Mouse (Mus musculus): ENCODE data around the gene Ngfr.

Ngfr gene

DNA sequence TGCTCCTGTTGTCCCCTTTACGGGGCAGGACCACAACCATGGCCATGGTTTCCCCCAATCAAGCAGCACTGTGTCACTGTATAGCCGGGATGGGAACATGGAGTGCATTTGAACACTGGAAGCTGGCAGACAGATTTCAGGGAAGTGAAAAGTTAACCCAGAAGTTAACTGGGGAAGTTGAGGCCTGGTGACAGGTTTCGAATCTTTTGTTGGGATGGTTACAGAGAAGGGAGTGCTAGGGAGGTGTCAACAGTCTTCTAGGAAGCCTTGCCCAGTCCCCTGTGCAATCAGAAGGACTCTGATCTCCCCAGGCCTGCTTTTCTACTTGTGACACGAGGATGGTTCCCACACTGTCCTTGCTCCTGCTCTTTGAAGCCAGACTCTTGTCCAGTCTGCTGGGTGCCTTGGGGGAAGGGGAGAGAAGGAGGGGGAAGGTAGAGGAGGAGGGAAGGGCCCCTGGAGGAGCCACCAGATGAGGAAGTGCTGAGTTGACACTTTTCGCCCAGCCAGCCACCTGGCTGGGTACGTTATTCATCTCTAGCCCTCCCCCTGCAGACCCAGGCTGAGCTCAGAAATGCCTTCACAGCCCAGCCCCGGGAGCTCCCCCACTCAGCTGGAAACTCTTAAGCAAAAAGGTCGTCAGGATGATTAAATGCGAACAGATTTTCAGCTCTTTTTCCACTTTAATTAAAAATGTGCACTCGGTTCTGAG lies 8.1 kb upstream of the Ngfr start:
- no peak for DNase-seq (ENCODE audit: low spot score in 2 of 2)

DNA sequence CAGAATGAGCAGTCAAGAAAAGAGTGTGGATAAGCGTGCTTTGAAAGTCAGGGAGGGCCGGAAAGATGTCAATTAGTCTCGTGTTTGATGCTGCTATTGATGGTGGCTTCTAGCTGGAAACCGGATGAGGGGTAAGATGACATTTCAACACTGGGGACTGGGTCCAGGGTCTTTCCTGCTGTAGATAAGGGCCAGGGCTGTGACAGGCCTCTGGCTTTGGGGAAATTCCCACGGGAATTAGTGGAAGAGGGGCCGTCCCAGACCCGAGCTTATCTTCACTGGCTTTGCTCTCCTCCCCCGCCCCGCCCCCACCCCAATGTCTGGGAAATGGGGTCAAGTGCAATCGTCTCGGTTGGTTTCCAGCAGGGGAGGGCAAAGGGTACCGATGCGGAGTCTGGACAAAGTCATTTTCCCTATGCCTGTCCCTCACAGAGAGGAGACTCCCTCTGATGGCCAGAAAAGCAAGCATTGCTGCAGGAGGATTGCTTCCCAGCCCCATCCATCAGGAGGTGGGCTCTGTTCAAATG lies 7.2 kb upstream of the Ngfr start:
- DNase-seq (ENCODE audit: low spot score in 2 of 2) = no peak

DNA sequence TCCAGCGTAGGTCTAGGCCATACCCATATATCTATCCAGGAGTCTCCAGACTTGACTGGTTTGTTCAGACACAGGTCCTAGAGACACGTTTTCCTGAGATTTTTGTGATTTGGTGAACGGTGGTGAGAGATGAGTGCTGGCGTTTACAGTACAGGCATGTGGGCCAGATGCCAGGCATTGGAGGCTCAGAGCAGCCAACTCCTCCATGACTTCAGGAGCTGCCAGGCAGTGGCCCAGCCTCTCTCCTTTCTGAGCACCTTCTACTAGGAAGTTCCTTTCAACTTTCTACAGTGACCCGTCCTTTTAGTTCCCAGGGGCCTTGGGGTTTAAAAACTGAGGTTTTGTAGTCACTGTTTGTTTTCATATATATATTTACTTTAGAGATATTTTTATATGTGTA lies 6.0 kb upstream of the Ngfr start:
- DNase-seq (ENCODE audit: low spot score in 2 of 2) = no peak

DNA sequence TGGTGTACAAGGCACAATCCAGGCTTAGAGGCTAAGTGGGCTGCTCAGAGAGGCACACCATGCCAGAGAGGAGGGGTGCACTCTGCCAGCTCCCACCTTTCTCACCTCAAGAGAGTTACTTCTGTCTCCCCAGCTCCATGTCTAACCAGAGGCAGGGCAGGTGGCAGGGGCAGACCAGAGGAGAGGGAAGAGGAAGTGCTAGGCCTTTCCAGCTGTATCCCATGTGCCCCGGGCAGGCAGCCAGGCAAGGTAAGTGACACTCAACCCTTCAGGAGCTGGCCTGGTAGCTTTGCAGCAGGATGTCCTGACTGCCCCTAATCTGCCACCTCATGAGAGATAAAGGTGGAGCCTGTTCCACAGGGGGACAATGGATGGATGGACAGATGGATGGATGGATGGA lies 5.2 kb upstream of the Ngfr start:
- DNase-seq (ENCODE audit: low spot score in 2 of 2) = no peak

DNA sequence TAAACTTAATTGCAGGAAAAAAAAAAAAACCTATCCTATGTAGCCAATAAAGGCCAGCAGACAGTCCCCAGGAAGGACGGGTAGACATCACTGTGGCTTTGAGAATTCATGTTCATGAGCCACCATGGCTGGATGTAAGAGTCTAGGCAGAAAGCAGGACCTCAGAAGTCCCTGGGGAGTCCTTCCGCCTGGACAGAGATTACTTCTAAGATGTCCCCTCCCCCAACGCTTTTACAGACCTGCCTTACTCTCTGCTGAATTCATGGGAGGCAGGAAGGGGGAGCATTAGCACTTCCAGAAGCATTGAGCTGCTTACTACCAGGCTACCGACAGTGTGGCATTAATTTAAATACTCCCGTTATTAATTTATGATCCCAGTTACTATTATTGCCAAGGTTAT lies 1.7 kb upstream of the Ngfr start:
- DNase-seq (ENCODE audit: low spot score in 2 of 2) = no peak

DNA sequence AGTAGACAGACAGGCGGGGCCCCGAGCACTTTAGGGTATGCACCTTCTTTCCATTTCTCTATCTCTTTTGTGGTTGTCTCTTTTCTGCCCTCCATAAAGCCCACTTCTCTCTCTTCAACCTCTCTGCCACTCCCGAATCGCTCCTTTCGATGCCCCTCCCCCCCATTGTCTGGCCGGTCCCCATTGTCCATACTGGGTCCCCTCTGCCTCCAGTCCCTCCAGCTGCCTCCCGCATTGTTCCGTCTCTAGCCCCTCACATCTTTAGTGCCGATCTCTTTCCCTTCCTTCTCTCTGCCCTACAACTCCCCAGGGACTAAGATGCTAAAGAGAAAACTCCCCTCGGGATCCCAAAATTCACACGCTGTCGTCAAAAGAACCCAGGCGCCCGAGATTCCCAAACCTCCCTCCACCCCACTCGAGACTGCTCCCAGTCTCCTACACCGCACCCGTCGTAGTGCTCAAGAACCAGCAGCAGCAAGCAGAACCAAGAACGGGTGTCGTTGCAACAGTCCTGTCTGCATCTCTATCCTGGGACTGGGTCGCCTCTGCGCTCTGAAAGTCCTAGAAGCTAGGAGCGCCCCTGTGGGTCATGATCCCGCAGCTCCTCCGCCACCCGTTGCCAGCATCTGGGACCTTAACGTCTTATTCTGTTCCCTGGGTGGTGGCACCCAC lies 648 bp downstream of the Ngfr start:
- DNase-seq (ENCODE audit: low spot score in 2 of 2) = no peak

DNA sequence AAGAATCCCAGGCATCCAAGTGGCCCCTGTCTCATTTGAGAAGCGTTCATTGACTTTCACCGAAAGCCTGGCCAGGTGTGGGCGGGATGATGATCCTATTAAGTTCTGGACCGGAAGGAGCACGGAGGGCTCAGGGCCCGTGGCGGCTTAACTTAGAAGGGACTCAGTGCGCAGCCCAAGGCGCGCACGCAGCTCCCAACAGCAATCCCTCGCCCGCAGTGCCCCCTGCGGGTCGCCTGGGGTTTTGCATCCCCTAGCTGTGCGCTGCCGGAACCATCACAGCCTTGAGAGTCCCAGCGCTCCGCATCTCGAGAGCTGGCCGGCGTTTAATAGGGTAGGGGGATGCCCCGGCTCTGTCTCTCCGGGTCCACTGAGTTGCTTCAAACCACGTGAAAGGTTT lies 1.4 kb downstream of the Ngfr start:
- peak; percentile 85 to 96 for DNase-seq (ENCODE audit: low spot score in 2 of 2)

DNA sequence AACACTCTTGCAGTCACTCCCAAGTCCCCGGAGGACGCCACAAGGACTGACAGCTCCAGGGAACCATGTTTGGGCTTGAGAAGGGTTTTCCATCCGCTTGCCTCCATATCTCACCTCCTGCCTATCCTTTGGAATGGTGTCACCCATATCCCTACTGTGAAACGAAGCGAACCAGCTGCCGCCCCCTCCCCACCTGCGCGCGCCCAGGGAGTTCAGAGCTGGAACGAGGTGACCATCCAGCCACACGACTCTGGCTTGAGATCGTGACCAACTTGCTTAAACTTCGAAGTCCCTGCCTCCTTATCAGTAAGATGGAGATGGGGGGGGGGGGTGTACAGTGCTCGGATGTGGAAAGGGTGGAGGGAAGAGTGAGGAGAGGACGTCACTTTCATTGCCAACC lies 1.9 kb downstream of the Ngfr start:
- no peak for DNase-seq (ENCODE audit: low spot score in 2 of 2)

DNA sequence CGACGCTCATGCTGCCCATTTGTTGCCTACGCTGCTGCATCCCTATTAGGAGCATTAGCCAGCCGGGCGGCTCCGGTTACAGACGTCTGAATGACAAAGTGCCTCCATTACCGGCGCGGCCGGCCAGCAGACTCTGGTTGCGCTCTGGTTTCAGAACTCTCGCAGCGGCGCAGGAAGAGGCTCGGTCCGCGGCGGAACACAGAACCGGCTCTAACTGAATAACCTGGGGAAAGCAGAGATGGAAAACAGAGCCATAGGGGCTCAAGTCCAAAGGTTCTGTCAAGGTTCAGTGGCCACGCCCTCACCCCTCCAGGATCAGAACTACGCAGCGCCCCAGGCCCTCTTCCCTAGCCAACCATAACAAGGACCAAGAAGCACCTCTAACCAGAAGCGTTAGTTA lies 2.3 kb downstream of the Ngfr start:
- no peak for DNase-seq (ENCODE audit: low spot score in 2 of 2)

DNA sequence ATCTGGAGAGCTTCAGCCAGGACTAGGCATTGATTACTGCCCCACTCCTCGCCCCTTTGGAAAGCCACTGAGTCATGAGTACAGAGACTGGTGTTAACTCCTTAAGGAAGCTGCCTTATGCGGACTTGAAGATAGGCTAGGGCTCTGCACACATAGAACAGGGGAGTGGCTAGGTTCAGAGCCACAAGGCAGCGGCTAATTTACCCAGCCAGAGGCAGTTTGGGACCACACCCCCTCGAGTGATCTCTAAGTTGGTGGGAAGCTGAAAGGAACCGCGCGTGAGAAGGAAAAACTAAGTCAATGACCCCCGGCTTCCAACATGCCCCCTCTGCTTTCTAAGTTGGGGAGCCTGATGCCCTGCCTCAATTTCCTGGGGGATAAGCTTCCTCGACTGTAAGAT lies 2.9 kb downstream of the Ngfr start:
- no peak for DNase-seq (ENCODE audit: low spot score in 2 of 2)

DNA sequence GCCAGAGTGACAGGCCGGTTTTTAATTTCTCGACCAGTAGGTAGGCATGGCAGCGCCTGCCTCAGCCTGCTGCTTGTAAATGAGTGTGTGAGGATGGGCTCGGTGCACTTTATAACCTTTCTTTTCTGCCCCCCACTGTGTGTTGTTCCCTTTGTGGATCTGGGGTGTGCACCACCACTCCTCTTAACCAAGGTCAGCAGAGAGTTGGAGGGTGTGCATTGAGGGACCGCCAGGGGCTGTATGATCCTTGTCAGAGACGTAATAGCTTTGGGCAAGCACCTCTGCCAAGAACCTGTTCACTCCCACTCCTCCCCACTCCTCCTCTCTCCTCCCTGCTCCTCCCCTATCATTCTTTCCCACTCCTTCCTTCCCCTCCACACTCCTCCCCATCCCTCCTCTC lies 4.1 kb downstream of the Ngfr start:
- DNase-seq (ENCODE audit: low spot score in 2 of 2) = no peak

DNA sequence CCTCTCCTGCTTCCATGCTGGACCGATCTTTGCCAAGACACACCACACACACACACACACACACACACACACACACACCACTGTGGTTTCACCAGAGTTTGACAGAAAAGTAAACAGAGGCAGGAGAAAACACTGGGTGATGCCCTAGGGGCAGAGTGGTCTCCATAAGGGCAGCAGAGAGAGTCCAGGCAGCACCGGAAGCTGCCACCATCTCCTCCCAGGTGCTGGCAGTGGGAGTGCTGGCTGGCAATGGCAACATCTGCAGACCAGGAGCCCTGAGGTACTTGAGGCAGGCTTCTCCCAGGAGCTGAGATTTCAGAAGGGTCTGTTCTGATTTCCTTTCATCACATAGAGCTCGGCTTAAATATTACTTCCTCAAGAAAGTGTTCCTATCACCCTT lies 5.3 kb downstream of the Ngfr start:
- DNase-seq (ENCODE audit: low spot score in 2 of 2) = no peak

DNA sequence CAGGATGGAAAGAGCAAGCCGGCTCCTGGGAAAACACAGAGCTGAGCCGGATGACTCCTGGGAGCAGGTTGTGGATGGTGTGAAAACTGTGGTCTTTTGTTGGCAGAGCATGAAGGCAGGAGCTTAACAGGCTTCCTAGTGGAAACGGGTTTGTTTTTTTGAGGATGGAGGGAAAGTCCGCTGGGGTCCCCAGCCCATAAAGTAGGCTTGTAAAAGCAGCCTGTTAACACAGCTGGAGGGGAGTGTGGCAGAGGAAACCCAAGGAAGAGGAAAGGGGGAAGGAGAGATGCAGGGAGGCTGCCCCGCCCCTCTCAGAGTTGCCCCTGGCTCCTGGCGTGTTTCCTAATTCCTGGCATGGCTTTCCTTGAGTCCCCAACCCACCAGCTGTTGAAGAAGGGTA lies 8.1 kb downstream of the Ngfr start:
- DNase-seq (ENCODE audit: low spot score in 2 of 2) = no peak

DNA sequence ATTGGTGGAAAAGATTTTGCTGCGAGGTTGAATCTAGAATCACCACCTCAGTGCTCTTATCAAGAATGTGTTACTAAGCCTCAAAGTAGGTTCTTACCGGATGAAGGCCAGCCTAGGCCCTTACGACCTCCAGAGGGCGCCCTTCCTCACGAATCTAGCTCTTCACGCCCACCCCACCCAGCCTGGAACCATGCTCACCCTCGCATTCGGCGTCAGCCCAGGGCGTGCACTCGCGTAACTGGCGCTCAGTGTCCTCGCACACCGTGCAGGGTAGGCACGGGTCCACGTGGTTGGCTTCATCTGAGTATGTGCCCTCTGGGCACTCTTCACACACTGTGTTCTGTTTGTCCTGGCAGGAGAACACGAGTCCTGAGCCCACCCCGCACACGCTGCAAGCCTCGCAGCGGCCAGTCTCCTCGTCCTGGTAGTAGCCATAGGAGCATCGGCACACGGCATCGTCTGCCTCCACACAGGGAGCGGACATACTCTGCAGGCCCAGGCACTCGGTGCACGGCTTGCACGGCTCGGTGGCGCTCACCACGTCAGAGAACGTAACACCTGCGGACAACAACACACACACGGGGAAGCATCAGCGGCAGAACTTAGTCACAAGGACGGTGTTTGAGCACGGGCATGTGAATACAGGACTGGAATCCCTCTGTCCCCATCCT lies 9.6 kb downstream of the Ngfr start:
- DNase-seq (ENCODE audit: low spot score in 2 of 2) = peak in 1 of 2 experiments; percentile 56

DNA sequence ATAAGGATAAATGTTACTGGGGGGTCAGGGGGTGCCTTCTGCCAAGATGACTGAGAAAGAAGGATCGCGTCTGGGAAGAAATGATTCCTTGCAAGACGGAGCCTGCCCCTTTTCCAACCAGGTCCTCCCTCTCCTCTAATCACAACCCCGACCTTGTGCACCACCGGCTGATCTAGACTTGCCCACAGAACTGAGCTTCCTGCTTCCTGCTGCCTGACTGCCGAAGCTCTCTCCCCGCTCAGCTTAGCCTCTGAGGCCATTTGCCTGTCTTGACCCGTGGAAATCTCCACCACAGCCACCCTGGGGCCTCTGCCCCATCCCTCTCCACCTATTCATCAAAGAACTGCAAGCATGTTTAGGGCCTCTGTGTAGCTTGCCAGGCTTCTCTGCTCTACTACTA lies 11.2 kb downstream of the Ngfr start:
- no peak for DNase-seq (ENCODE audit: low spot score in 2 of 2)

DNA sequence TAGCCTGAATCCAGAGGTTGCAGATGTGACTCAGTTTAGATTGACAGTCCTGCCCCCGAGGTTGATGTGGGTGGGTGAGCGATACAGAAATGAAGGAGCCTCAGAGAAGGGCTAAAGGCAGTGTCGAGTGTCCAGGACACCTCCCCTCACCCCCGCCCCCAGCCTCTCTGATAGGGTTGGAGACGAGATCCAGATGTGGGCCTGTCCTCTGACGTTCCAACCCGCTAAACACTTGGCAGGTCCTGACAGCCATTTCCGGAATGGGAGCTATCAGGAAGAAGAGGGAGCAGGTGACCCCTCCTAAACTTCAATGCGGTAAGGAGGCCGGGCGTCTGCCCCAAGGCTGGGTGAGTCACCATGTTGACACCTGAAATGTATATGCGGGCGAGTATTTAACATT lies 11.7 kb downstream of the Ngfr start:
- no peak for DNase-seq (ENCODE audit: low spot score in 2 of 2)

DNA sequence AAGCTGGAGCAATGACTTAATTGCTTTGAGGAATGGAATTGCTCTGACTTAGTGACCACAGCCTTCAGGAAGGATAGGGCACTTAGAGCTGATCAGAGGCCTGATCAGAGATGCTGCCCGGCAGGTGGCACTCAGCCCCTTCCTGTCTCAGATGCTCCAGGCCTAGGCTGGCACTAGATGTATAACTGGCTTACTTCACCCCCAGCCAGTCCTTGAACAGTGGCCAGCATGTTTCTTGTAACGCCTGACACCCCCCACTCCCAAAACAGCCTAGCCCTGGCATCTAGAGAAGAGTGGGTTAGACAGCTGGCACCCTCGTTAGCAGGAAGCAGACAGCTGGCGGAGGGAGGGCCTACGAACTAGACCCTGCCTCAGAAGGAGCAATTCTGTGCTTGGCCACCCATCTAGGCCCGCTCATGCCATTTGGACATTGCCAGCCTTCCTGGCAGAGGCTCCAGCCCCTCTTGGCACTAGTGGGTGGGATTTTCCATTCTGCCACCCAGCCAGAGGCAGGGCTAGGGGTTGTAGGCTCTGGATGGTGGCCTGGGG lies 12.7 kb downstream of the Ngfr start:
- DNase-seq (ENCODE audit: low spot score in 2 of 2) = peak in 1 of 2 experiments; percentile 81

DNA sequence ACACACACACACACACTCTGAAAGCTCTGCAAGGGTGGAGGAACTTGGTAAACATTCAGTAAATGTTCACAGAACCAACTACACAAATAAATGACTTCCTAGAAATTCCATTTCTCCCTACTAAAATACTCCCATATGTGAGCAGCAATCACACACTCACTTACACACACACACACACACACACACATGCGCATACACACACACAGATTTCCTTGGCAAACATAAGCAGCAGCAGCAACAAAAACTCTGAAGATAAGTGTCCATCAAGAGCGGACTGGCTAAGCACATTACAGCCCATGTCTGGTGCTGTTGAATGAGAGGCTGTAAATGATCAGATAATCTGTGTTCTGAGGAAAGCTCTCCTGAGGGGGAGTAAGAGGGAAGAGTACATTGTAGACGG lies 15.3 kb downstream of the Ngfr start:
- no peak for DNase-seq (ENCODE audit: low spot score in 2 of 2)

DNA sequence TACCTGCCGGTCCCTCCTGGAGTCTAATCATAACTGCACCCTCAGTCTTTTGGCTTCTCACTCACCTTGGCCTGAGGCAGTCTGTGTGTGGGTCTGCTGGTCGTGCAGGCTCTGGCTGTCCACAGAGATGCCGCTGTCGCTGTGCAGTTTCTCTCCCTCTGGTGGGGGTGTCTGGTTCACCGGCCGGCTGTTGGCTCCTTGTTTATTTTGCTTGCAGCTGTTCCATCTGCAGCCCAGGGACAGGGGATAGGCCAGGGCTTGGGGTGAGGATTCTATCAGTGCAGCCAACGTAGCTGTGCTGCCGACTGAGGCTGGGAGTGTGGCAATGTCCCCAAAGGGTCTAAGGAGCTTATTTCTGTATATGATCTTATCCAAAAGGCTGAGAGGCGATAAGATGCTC lies 15.8 kb downstream of the Ngfr start:
- DNase-seq (ENCODE audit: low spot score in 2 of 2) = no peak

DNA sequence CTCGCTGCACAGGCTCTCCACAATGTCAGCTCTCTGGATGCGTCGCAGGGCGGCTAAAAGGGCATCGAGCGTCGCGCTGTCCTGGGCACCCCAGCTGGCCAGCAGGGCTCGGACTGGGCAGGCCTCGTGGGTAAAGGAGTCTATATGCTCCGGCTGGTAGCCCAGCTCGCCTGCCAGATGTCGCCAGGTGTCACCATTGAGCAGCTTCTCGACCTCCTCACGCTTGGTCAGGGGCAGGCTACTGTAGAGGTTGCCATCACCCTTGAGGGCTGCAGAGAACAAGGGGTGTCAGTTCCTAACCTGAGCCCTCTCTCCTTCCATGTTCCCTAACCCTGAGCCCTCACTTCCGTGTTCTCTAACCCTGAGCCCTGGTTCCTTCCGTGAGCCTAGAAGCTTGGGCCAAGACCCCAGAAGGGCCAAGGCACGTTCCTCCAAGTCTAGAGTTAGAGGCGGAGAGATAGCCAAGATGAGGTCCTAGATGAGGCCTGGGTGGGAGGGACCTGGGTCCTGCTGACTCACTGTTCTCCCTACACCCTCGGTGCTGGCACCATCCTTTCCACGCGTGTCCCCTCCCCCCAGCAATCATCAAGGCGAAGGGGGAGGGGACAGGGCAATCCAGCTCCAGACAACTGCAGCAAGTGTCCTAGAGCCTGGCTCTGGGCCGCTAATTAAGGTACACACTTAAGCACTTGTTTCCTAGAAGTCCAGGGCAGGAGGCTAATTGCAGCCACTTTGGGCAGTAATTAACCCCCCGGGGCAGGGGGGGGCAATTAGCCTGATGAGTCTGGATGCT lies 16.5 kb downstream of the Ngfr start:
- DNase-seq (ENCODE audit: low spot score in 2 of 2) = no peak

DNA sequence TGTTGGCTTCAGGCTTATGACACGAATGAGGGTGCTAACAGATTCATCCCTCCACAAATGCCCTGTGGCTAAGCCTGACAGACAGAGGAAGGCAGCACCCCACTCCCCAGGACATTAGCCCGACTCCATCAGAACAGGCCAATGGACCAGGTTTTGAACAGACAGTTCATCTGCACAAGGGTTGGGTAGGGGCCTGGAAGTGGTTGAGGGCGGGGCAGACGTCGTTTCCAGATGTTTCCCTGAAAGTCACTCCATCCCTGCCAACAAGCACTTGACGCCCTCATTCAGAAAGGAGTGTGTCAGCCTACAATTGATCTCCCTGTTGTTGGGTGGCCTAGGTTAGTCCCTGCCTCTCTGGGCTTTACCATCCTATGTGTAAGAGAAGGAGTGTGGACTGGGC lies 17.6 kb downstream of the Ngfr start:
- DNase-seq (ENCODE audit: low spot score in 2 of 2) = no peak

Measured in cerebellum, postnatal 4 days (tissue).